Mouse (Mus musculus): ENCODE data around the gene Hibch. TPM values are rescaled to one million over a fixed set of nuclear protein-coding genes. Genes with fewer than 3 reads are reported as not detected.

Gene Hibch
- 23.9 and 25.1 TPM in 2 replicates for polyA plus RNA-seq (2015; fragmentation: Nextera tagmentation; extraction: Ambion mirVana)

DNA sequence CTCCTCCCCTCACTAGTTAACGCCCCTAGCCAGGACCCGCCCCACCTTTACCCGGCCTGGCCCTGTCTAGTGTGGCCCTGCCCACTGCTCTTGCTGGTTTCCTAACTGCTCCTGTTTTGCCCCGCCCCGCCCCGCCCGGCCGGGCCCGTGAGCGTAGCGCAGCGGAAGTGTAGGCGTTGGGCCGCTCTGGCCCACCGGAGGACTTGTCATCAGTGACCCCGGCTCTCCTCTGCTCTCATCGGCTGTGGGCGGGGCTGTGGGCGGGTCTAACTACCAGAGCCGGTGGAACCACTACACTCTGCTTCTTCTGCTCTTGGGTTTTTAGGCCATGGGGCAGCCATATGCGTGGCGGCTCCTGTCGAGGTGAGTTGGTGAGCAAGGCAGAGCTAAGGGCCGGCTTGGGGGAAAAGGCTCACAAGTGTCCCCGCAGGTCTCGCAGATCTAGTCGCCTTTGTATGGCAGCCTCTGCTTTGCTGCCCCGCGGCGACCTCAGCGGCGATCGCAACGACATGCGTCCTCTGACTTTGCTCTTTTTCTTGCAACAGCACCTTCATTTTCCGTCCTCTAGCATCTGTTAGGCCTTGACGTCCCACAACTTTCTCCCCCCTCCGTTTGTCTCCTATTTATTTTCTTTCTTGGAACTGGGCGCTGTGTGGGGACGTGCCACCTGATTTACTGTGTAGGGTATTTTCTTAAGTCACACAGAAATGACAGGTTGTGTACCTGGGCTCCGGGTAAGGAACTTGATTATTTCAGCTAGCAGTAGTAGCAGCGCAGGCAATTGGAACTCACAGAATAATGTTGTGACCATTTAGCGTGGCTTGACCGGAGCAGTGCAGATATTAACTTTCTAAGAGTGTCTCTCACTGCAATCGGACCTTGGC is at the start of gene Hibch:
Gene Hibch, plus strand, starts transcription at position 148 of the 884 bp plus-strand sequence.
- Histone ChIP-seq H3K36me3 (ENCODE audit: poor library complexity, severe bottlenecking) (no peaks in the 10 kb centered on the region), H3K4me3 (peak within 1 kb of the TSS; percentile 60), H3K27ac (peak within 1 kb of the TSS; percentile 44; the same call in 1 of the 2 replicates), H3K4me1 (peaks cover 5% of the 10 kb centered on the region), H3K27me3 (no peaks in the 10 kb centered on the region), H3K9ac (peak within 1 kb of the TSS; percentile 80), H3K4me2 (peak within 1 kb of the TSS; percentile 68), H3K9me3 (replicated peaks) (no peaks in the 10 kb centered on the region)
- ATAC-seq: peak; percentile 100
- WGBS: 2% methylated on average over 45 of the region's 45 CpGs

DNA sequence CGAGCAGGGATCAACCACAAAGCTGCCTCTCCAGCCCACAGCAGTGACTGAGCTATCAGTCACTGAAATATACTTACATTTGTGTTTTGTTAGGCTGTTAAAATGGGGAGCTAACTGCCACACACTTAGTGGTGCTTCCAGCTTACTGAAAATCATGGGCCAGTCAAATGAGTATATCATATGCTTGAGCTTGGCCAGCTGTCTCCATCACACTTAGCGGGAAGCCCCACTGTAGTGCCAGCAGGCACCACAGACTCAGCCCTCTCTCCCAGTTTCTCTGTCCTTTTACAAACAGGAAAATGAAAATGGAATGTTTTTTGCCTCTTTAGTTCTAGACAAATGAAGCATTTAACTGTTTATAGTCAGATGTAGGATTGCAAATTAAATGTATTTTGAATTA is 48.8 kb upstream of the Hibch start:
- WGBS: 92% methylated on average over 2 of the region's 2 CpGs
- H3K9me3 ChIP-seq (replicated peaks): no peaks in the 10 kb centered on the region
- no peak overlapping the region for H3K9ac ChIP-seq
- peaks cover 10% of the 10 kb centered on the region; the same call in 1 of the 2 replicates for H3K36me3 ChIP-seq (ENCODE audit: poor library complexity, severe bottlenecking)
- H3K4me3 ChIP-seq: no peak overlapping the region
- no peak overlapping the region for H3K4me2 ChIP-seq
- H3K27ac ChIP-seq: no peak overlapping the region
- ATAC-seq: no peak
- 0 out of 2 replicates have a peak, but pooled peaks cover 3% of the 10 kb centered on the region for H3K4me1 ChIP-seq
- no peaks in the 10 kb centered on the region for H3K27me3 ChIP-seq

DNA sequence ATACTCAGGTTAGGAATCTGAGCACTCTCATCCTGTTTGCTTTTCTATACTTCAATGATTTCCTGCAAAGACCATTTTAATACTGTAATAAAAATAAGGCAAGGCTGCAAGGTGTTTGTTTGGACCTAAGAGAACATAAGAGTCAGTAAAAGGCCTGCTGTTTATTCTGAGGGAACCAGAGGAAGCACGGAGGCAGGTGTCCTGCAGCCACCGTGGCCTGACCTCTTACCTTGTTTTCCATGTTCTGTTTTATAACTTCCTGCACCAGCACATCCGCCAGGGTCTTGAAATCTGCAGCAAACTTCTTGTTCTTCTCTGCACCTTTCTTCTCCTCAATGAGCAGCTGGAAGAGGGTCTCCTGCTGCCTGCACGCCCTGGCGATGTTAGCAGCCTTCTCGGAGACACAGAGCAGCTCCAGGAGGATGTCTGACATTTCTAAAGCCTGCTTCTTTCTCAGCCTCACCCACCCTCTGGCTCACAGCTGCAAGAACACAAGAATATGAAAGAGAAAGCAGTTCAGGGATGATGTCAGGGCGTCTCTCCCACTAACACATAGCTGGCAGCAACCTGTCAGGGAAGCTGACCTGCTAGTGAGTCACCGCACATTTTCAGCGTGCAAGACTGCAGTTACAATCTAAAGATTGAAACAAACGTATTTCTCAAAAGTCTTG is 45.5 kb upstream of the Hibch start:
- H3K9me3 ChIP-seq (replicated peaks): no peaks in the 10 kb centered on the region

DNA sequence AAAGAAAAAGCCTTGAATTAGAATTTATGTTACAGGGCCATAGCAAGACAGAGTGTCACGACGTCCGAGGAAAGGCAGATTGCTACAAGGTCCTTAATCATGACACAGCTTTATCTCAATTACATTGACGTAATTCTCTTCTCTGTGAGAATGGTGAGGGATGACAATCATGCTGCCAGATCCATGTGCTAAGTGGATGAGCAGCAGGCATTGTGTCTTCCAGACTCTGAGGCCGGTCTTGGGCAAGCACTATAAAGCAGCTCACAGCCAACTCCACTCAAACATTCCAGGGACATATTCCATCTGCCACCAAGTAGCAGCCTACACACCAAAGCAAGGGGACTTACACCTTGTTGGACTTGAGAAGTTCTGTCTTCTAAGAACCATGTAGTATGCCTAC is 45.0 kb upstream of the Hibch start:
- no peak for ATAC-seq
- no peak overlapping the region for H3K9ac ChIP-seq
- WGBS: 73% methylated on average over 5 of the region's 5 CpGs
- H3K4me1 ChIP-seq: 0 out of 2 replicates have a peak, but pooled peaks cover 3% of the 10 kb centered on the region
- H3K9me3 ChIP-seq (replicated peaks): no peaks in the 10 kb centered on the region
- H3K4me2 ChIP-seq: no peak overlapping the region
- no peaks in the 10 kb centered on the region for H3K27me3 ChIP-seq
- no peaks in the 10 kb centered on the region for H3K36me3 ChIP-seq (ENCODE audit: poor library complexity, severe bottlenecking)
- H3K4me3 ChIP-seq: no peak overlapping the region
- no peak overlapping the region for H3K27ac ChIP-seq

More for the DNA sequence above, 45.5 kb upstream of the Hibch start:
- Histone ChIP-seq H3K36me3 (ENCODE audit: poor library complexity, severe bottlenecking) (peaks cover 4% of the 10 kb centered on the region; the same call in 1 of the 2 replicates), H3K27ac (no peak overlapping the region), H3K4me2 (no peak overlapping the region), H3K4me1 (0 out of 2 replicates have a peak, but pooled peaks cover 3% of the 10 kb centered on the region), H3K27me3 (no peaks in the 10 kb centered on the region), H3K9ac (no peak overlapping the region), H3K4me3 (no peak overlapping the region)
- WGBS: 81% methylated on average over 10 of the region's 10 CpGs
- no peak for ATAC-seq

DNA sequence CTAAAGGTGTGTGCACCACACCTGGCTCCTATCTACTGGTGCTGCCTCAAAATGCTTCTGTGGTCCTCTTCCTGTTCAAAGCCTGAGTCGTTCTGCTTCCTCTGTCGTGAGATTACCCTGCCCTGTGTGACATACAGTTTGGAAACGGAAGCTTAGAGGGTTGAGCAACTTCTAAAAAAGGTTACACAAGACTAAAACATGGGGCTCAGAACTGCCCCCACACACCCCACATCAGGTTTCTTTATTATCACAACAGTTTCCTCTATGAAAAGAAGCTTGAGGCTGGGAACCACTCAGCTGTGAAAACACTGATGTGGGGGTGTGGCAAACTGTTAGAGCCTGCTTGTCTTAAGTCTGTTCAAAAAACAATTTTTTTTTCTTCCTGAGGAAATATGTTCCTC is 44.4 kb upstream of the Hibch start:
- WGBS: 78% methylated on average over 3 of the region's 3 CpGs
- no peak overlapping the region for H3K9ac ChIP-seq
- no peaks in the 10 kb centered on the region for H3K9me3 ChIP-seq (replicated peaks)
- H3K27ac ChIP-seq: no peak overlapping the region
- no peaks in the 10 kb centered on the region for H3K27me3 ChIP-seq
- H3K36me3 ChIP-seq (ENCODE audit: poor library complexity, severe bottlenecking): no peaks in the 10 kb centered on the region
- no peak for ATAC-seq
- 0 out of 2 replicates have a peak, but pooled peaks cover 3% of the 10 kb centered on the region for H3K4me1 ChIP-seq
- no peak overlapping the region for H3K4me2 ChIP-seq
- H3K4me3 ChIP-seq: no peak overlapping the region

DNA sequence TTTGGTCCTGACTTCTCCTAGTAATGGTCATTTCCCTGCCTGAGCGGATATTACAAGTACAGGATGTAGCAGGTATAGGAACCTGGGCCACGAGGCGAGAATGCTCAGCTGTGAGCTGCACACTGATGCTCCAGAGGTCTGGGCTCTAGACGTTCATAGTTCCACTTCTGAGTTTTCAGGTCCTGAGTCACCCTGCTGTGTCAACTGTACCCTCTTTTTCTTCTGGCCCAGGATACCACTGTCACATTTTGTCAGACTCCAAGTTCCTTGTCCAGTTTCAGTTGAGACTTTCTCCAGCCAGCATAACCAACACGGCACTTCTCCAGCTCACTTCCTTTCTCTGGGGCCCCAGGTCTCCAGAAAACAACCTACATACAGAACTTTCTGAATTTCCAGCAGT is 43.1 kb upstream of the Hibch start:
- H3K4me3 ChIP-seq: no peak overlapping the region
- ATAC-seq: no peak
- no peaks in the 10 kb centered on the region for H3K27me3 ChIP-seq
- H3K4me1 ChIP-seq: 0 out of 2 replicates have a peak, but pooled peaks cover 3% of the 10 kb centered on the region
- 87% methylated on average over 5 of the region's 5 CpGs for WGBS
- no peaks in the 10 kb centered on the region for H3K36me3 ChIP-seq (ENCODE audit: poor library complexity, severe bottlenecking)
- no peak overlapping the region for H3K4me2 ChIP-seq
- no peak overlapping the region for H3K9ac ChIP-seq
- no peaks in the 10 kb centered on the region for H3K9me3 ChIP-seq (replicated peaks)
- no peak overlapping the region for H3K27ac ChIP-seq

DNA sequence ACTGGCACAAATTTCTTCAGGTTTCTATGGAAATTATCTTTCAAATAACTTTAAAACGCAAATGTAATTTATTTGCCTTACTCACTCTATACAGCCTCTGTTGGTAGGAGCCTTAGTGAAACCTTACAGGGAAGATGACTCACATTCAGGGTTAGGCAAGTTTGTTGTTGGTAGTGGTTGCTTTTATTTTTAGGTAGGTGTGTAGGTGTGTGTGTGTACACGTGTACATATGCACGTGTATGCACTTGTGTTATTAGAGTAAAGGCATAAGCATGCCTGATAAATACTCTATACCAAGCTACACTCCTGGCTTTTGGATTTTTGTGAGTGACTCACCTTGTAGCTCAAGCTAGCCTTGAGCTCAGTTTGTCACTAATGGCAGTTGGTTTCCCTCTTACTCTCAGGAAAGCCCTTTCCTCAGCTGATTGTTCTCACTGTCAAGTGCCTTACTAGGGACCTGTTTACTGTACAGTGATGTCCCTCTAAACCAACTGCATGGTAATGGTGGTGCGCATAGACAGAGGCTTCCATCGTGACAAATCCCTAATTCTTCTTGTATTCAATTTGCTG is 42.2 kb upstream of the Hibch start:
- WGBS: 87% methylated on average over 5 of the region's 5 CpGs
- 0 out of 2 replicates have a peak, but pooled peaks cover 3% of the 10 kb centered on the region for H3K4me1 ChIP-seq
- no peak overlapping the region for H3K27ac ChIP-seq
- H3K4me3 ChIP-seq: no peak overlapping the region
- H3K9ac ChIP-seq: no peak overlapping the region
- no peak for ATAC-seq
- no peak overlapping the region for H3K4me2 ChIP-seq
- no peaks in the 10 kb centered on the region for H3K27me3 ChIP-seq
- no peaks in the 10 kb centered on the region for H3K36me3 ChIP-seq (ENCODE audit: poor library complexity, severe bottlenecking)
- H3K9me3 ChIP-seq (replicated peaks): no peaks in the 10 kb centered on the region

DNA sequence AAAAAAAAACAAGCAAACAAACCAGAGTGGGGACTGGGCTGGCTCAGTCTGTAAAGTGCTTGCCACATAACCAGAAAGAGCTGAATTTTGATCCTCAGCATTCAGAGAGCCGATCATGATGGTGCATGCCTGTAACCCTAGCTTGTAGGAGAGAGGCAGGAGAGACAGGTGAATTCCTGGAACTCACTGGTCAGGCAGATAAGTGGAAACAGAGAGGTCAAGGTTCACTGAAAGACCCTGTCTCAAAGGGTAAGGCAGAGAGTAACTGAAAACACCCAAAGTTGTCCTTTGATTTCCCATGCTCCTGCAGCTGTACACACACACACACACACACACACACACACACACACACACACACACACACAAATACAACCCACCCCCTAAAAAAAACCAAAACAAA is 39.7 kb upstream of the Hibch start:
- 100% methylated on average over 1 of the region's 1 CpGs for WGBS
- no peak for ATAC-seq
- no peak overlapping the region for H3K4me2 ChIP-seq
- no peaks in the 10 kb centered on the region for H3K36me3 ChIP-seq (ENCODE audit: poor library complexity, severe bottlenecking)
- H3K27me3 ChIP-seq: no peaks in the 10 kb centered on the region
- H3K4me1 ChIP-seq: no peaks in the 10 kb centered on the region
- no peak overlapping the region for H3K27ac ChIP-seq
- H3K9me3 ChIP-seq (replicated peaks): no peaks in the 10 kb centered on the region
- H3K4me3 ChIP-seq: no peak overlapping the region
- no peak overlapping the region for H3K9ac ChIP-seq

DNA sequence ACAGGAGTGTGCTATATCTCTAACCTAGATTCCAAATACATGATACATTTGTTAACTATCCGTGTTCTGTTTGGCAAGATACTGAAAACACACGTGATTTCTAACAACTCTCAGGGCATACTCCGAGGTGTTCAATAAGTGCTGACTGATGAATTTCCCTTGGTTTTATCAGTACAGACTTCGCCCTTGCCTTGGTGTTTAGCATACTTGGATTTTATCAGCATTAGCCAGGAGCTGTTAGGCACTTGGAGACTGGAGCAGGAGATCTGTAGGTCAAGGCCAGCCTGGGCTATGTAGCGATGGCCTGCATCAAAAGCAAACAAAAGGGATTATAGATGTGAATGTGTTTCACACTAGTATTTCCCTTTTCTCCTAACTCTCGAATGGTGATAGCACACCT is 36.3 kb upstream of the Hibch start:
- Histone ChIP-seq H3K36me3 (ENCODE audit: poor library complexity, severe bottlenecking) (no peaks in the 10 kb centered on the region), H3K4me1 (no peaks in the 10 kb centered on the region), H3K27me3 (no peaks in the 10 kb centered on the region), H3K9ac (no peak overlapping the region), H3K4me2 (no peak overlapping the region), H3K9me3 (replicated peaks) (no peaks in the 10 kb centered on the region), H3K27ac (no peak overlapping the region), H3K4me3 (no peak overlapping the region)
- ATAC-seq: no peak
- WGBS: 91% methylated on average over 6 of the region's 6 CpGs

DNA sequence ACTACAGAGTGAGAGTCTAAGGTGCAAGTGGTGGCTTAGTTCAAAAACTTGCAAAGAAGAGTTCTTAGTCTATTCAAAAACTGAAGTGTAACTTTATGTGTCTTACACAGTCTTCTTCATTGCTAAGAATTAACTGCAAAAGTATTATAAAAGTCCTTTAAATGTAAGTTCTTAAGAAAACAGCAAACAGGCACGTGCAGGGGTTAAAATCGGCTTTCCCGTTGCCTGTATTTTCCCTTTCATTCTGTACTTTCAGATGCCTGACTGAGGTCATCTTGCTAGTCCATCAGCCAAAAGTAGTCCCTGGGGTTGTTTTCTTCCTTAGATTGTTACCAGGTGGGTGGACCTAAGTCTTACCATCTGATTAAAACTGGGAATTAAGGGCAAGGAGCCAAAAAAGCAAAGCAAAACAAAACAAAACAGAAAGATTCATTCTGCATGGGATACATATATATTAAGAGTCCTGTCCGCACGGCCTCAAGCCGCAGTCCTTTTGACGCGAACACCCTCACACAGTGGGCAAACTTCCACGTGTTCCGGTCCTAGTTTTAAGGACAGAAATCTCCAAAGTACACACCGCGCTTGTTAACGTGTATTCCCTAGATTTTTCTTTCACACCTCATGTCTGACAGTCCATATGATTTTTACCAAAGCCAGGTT is 28.4 kb upstream of the Hibch start:
- H3K4me3 ChIP-seq: peak overlapping the region; percentile 57
- peak overlapping the region; percentile 84 for H3K9ac ChIP-seq
- H3K27ac ChIP-seq: no peak overlapping the region
- H3K4me2 ChIP-seq: peak overlapping the region; percentile 76
- H3K27me3 ChIP-seq: no peaks in the 10 kb centered on the region
- no peaks in the 10 kb centered on the region for H3K36me3 ChIP-seq (ENCODE audit: poor library complexity, severe bottlenecking)
- H3K9me3 ChIP-seq (replicated peaks): no peaks in the 10 kb centered on the region
- peaks cover 13% of the 10 kb centered on the region for H3K4me1 ChIP-seq
- ATAC-seq: peak; percentile 25
- WGBS: 63% methylated on average over 13 of the region's 13 CpGs

DNA sequence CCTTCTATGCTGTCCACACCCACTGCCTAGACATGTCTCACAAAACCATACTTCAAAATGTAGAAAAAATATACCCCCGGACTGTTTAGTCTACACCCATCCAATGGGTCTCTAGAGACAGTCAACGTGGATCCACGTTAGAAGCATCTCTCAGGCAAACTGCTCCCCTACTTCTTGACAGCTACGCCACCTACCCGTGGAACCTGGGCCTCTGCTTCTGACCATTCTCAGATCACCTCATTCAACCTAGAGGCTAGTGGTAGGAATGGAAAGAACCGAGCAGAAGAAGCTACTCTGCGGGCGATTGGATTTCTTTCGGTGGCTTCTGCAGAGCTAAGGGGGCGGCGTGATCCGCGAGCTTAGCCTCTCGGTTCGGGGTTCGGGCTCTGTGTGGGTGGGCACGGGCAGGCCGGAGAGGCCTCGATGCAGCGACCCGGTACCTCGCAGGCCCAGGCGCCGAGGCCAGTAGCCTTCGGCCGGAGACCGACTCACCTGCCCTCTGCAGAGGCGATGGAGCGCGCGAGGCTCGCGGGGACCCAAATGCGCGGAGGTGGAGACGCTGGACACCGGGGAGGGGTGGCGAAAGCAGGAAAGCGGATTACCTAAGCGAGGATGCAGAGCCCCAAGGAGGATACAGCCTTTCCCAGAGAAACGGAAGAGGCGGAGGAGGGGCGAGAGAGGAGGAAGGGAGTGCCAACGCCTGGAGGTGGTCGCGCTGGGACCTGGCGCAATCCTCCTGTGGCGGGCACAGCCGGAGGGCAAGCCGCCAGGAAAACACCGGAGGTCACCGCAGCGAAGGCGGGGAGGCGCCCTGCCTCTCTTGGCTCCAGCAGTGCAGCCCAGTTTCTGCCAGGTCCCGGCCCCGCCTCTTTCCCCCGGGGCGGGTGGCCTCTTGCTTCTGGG is 27.6 kb upstream of the Hibch start, which contains the start of gene Inpp1:
Gene Inpp1, minus strand, starts transcription at position 779 of the 903 bp plus-strand sequence.
- no peaks in the 10 kb centered on the region for H3K9me3 ChIP-seq (replicated peaks)
- ATAC-seq: peak; percentile 91
- H3K27me3 ChIP-seq: no peaks in the 10 kb centered on the region
- H3K27ac ChIP-seq: peak within 1 kb of the TSS; percentile 37
- peak within 1 kb of the TSS; percentile 76 for H3K4me2 ChIP-seq
- peak within 1 kb of the TSS; percentile 84 for H3K9ac ChIP-seq
- peaks cover 13% of the 10 kb centered on the region for H3K4me1 ChIP-seq
- WGBS: 1% methylated on average over 58 of the region's 59 CpGs
- H3K36me3 ChIP-seq (ENCODE audit: poor library complexity, severe bottlenecking): no peaks in the 10 kb centered on the region
- peak within 1 kb of the TSS; percentile 57 for H3K4me3 ChIP-seq

All from forebrain, embryonic 13.5 days (tissue).